Mouse (Mus musculus) B cell, adult 2 months (primary cell): Measurements from ENCODE around the gene St3gal4.

Source experiments
- DNase-seq, 2 experiments: peaks; one replicate each; pipeline ENCODE4 v3.0.0; 2022

St3gal4 gene

DNA sequence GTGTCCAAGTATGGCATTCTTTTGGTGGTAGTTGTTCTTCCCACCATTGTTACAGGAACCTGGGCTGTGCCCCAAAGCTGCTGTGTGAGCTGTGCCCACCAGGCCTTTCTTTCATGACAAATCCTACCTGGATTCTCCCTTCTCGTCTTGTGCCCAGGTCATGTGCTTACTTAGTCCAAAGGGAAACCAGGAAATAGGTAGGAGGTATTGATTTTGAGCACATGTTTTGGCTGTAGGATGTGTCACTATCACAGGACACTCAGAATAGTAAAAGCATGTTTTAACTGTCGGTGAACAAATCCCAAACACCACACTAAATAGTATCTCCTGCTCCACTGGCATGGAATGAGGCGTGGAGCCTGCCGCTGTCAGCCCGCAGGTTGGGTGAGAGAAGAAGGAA, 8.5 kb upstream of the St3gal4 start:
- no peak for DNase-seq

DNA sequence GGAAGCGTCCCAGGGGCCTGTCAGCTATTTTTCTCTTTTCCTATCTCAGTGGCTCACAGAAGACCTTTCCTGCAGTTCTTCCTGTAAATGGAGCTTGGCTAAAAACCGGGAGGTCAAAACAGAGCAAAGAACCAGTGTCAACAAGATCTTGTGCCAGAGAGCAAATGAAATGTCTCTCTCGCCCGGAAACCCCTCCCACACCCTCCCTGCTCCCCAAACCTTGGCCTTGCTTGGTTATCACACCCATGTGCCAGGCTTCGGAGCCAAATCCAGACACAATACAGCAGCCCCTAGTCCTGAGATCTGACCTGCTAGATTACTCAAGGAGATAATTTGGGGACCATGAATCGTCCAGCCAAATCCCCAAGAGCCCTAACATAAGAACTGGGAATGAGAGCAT, 8.1 kb upstream of the St3gal4 start:
- DNase-seq, result no peak

GRCm38 (mm10) chr9:35124678-35124955, 5.5 kb upstream of the St3gal4 start:
- no peak for DNase-seq

DNA sequence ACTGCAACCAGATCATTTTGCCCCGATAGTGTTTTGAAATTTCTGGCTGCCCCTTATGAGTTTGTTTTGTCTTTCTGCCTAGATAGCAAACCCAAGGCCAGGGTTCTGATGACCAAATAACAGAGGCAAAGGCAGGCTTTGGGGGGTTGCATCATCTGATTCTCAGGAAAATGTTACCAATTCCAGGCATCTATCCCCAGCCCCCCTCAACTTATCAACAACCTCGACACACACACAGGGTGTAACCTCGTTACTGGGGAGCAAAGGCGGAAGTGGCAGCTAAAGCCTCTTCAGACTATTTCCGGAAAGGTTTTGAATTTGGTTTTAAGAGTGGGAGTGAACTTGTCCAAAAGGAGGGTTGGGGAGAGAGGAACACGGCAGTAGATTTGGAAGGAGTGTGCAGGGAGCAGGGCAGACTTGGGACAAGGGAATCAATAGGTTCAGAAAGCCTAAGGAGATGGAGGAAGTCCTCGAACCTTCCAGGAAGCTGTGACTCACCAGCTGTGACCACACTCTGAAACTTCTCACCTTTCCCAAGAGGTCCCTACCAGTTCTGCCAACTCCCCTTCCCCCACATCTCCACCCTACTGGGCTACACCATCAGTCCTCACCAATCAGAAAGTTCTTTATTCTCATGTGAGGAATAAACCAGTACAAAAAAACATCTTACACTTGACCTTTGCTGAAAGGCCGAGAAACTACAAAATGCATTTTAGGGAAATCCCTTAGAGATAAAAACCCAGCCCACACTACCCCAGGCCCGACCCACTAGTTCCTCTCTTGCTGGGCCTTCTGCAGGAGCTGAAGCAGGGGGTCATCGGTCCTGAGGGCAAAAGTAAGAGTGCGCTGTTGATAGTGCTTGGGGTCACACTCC, 5.0 kb upstream of the St3gal4 start:
- DNase-seq, result peak; percentile 41 to 43

GRCm38 (mm10) chr9:35123456-35123803, 4.4 kb upstream of the St3gal4 start:
- no peak for DNase-seq

DNA sequence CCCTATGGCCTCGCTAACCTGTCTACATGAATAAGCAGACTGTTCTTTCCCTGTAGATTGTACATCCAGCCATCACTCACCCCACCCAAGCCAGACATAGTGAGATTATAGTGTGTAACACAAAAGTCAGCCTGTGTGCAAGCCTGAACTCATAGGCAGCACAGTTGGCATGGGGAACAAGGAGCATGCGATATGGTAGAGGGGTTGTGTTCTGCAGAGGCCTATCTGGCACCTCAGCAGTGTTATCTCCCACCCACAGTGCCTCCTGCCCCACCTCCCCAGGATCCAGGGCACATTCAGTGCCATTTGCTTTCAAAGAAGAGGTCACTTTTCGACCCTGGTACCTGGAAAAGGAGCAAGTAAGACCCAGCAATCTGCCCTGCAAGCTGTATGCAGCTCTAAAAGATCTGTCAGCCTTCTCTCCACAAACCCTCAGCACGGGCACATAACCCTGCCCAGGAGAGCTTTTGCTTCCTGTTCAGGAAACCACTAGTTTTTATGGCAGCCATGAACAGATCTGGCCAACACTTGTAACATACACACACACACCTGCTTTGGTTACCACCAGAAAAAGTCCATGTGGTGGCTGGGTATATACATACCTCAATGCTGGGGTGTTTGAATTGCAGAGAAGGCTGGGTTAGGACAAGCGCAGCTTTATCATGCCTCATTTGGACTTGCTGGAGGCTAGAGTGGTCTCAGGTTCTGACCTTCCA, 3.6 kb upstream of the St3gal4 start:
- DNase-seq, result no peak

GRCm38 (mm10) chr9:35118563-35118962, 505 bp downstream of the St3gal4 start:
- DNase-seq, result no peak

DNA sequence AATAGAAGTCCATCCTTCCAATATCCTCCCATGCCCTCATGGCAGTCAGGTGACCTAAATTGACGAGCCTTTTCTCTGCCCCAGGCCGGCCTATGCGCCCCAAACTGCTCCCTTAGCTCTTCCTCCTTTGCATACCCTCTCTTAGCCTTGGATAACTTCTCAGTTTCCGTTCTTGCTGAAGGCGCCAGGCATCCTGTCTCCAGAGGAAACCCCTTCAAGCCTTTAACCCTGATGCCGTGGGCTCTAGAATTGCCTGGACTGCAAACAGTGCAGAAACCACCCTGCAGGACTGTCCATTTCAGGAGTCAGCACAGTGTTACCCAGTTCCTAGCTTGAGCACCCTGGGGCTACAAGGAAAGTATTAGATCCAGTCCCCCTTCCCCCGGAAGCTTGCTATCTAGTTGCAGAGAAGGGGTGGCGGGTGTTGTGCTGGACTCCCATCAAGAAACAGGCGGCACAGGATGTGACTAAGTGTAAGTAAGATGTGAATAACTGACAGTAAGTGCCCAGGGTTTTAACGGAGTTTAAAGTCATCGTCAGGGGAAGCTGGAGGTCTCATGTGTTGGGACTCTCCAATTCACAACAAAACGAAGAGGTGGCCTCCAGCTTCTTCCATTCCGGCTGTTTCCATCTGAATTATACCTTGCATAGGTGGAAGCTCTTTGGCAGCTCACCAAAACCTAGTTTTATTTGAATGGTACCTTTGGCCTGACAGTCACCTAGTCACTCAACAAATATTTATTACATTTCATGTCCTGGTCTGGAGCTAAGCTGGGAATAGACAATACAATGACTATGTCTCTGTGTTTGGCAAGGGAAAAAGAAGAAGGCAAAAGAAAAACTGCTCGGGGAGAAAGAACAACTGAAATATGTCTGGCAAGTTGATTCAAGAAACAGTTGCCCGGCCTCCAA, 1.4 kb downstream of the St3gal4 start:
- DNase-seq, result peak; percentile 23 to 36

GRCm38 (mm10) chr9:35116391-35117381, 2.4 kb downstream of the St3gal4 start:
- peak; percentile 71 to 75 for DNase-seq

DNA sequence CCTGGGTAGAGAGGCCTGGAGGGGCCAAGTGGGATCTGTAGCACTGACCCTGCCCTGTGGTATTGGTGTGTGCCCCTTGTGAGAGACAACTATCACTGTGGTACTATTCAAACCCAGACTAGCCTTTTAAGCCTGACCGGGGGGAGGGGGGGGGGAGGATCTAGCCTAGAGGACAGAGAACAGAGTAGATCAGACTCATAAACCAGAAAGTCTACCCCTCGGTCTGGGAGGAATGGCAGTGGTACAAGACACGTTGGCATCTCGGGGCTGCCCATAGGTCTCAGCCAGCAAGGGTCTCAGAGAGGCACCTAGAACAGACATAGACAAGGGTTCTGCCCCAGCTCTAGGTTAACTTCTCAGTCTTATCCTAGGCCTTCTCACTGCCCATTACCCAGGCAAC, 3.3 kb downstream of the St3gal4 start:
- DNase-seq, result no peak

GRCm38 (mm10) chr9:35115299-35115698, 3.8 kb downstream of the St3gal4 start:
- no peak for DNase-seq

DNA sequence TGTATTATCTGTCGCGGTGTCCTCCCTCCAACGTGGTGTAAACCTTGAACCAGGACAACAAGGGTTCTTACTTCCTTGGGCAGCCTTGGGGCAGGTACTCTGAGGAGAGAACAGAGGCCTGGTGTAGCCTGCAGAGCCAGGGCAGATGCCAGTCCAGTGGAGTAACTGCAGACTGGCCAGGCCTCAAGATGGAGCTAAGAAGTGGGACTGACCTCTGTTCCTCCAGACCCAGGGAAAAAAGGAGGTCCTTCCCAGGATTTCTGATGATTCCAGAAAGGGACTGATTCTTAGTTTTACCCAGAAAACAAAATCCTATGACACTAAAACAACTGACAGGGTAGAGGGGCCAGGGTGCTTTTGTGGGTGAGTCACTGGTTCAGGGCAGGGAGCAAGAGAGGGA, 4.8 kb downstream of the St3gal4 start:
- no peak for DNase-seq

- DNase-seq, result no peak
Measured at GRCm38 (mm10) chr9:35111941-35112595, 7.0 kb downstream of the St3gal4 start.

DNA sequence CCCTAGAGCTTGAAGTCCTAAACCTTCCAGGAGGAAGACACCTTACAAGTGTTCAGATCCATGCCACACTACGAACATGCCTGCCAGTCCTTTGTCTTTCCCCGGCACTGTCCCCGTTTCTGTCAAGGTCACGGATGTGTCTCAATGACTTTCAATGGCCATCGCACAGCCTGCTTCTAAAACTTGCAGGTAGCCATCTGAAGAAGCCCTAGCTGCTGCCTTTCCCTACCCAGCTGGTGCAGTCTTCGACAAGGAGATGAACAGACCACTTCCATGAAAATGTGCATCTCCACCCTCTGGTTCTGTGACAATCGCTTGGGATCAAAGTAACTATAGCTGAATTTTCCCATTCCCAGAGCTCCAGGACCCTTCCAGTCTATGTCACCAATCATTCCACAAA, 7.6 kb downstream of the St3gal4 start:
- no peak for DNase-seq

DNA sequence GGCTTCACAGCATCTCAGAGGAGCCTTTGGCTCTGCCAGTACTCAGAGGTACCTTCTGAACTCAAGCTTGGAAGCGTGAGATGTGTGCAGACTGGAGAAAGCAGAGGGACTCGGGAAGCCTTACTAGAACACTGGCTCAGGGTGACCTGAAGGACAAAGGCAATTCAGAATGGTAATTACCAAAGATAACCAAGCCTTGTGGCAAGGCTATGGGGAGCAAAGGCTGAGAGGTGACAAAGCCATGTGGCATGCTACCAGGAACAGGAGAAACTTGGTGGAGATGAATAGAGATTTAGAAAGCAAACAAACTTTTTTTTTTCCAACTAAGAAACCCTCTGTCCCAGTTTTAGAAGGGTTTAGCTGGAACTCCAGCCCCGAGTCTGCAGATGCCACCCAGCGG, 8.5 kb downstream of the St3gal4 start:
- no peak for DNase-seq

- DNase-seq, result no peak
Measured at GRCm38 (mm10) chr9:35110051-35110450, 9.0 kb downstream of the St3gal4 start.

GRCm38 (mm10) chr9:35108916-35109315, 10.2 kb downstream of the St3gal4 start:
- no peak for DNase-seq

DNA sequence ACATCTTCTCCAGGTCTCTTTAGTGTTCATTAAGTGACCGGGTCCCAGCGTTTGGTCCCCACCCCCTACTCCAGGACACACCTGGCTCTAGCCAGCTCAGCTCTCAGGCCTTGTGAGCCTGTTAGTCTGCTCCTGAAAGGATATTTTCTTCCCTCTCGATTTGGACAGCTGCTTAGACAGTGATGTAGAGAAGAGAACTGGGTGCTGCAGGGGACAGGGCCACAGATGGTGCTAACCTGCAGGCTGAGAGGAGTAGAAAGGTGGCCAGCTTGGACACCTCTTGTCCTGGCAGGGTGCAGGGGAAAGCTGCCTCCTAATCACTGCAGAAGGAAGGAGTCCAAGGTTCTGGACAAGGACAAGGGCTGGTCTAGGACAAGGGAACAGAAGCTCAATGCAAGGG, 11.0 kb downstream of the St3gal4 start:
- no peak for DNase-seq

GRCm38 (mm10) chr9:35107396-35107795, 11.7 kb downstream of the St3gal4 start:
- DNase-seq, result no peak

GRCm38 (mm10) chr9:35105884-35106880, 12.9 kb downstream of the St3gal4 start:
- peak; percentile 32 to 34 for DNase-seq
